Mouse (Mus musculus) liver, embryonic 14.5 days (tissue): ENCODE data around the gene Ccdc149. TPM values are rescaled to one million over a fixed set of nuclear protein-coding genes. Genes with fewer than 3 reads are reported as not detected.

Experiments used
- ATAC-seq: fragments of 200-750 bp; cut with Nextera tagmentation; 2 replicates; pipeline ENCODE4 v1.8.0; 2017; ENCODE audit warnings: moderate number of reproducible peaks, mild to moderate bottlenecking, moderate library complexity; ENCODE audit not compliant: insufficient read depth
- DNase-seq, 3 experiments: peaks; one replicate each; pipeline ENCODE4 v3.0.0-alpha.2; 2012 to 2013; ENCODE audit warnings: low read depth in 3 of 3, low spot score in 3 of 3
- H3K27ac ChIP-seq: fragments of 300-500 bp; sonication (generic); 2 replicates; pipeline ENCODE4 v1.5.1; 2014; ENCODE audit warnings: moderate library complexity, mild to moderate bottlenecking, control low read depth, inconsistent platforms
- H3K27me3 ChIP-seq: fragments of 300-500 bp; sonication (generic); 2 replicates; pipeline ENCODE4 v1.6.1; 2014; ENCODE audit warnings: mild to moderate bottlenecking, low read length, moderate library complexity; ENCODE audit not compliant: control insufficient read depth, insufficient read depth
- H3K36me3 ChIP-seq: fragments of 300-500 bp; sonication (generic); replicated peaks from 2 replicates; pipeline ENCODE4 v1.6.1; 2014; ENCODE audit warnings: low read depth; ENCODE audit not compliant: control insufficient read depth, insufficient read depth
- H3K4me1 ChIP-seq, 2 experiments: fragments of 200-500 bp in 1 of 2; fragments of 300-500 bp in 1 of 2; sonication (generic) in 1 of 2; replicated peaks; 2 replicates each; pipeline ENCODE4 v1.6.1; 2012 to 2014; ENCODE audit warnings: antibody characterized with exemption in 1 of 2, inconsistent platforms in 1 of 2, low read length in 1 of 2; ENCODE audit not compliant: control insufficient read depth in 2 of 2, insufficient read depth in 2 of 2
- H3K4me2 ChIP-seq: fragments of 300-500 bp; sonication (generic); 2 replicates; pipeline ENCODE4 v1.6.1; 2014; ENCODE audit warnings: low read depth, mild to moderate bottlenecking, control low read depth, moderate library complexity
- H3K4me3 ChIP-seq, 2 experiments: fragments of 200-500 bp in 1 of 2; fragments of 300-500 bp in 1 of 2; sonication (generic) in 1 of 2; 2 replicates each; pipeline ENCODE4 v1.5.1; 2012 to 2014; ENCODE audit warnings: low read depth in 2 of 2, low read length in 2 of 2, mild to moderate bottlenecking in 2 of 2, control low read depth in 1 of 2, inconsistent platforms in 1 of 2, moderate library complexity in 1 of 2; ENCODE audit not compliant: insufficient read depth in 1 of 2
- H3K9ac ChIP-seq: fragments of 300-500 bp; sonication (generic); replicated peaks from 2 replicates; pipeline ENCODE4 v1.6.1; 2014; ENCODE audit warnings: mild to moderate bottlenecking, control low read depth, moderate library complexity
- H3K9me3 ChIP-seq: fragments of 300-500 bp; sonication (generic); 2 replicates; pipeline ENCODE4 v1.6.1; 2016; ENCODE audit warnings: low read length, mixed read lengths; ENCODE audit not compliant: control insufficient read depth
- CTCF ChIP-seq: IDR thresholded peaks from 2 replicates; pipeline ENCODE4 v1.5.1; 2016; ENCODE audit warnings: antibody characterized with exemption, low read depth, control low read depth
- EP300 ChIP-seq: IDR thresholded peaks from 2 replicates; pipeline ENCODE4 v1.6.1; 2016; ENCODE audit warnings: antibody characterized with exemption, low read depth
- WGBS: fragments of 180-500 bp; shearing (Covaris S2); extraction: QIAGEN DNeasy Blood & Tissue Kit; methylation state at CpG from one replicate; pipeline ENCODE4 v1.1.7; 2014; ENCODE audit not compliant: insufficient replicate concordance; 5-methylcytosine and 5-hydroxymethylcytosine counted together
- polyA plus RNA-seq, 2 experiments: library from polyadenylated mRNA; depleted of rRNA in 1 of 2; stranded (reverse) in 1 of 2; unstranded in 1 of 2; fragments of >200 nt; fragmentation: Nextera tagmentation in 1 of 2; extraction: Ambion mirVana in 1 of 2; gene quantifications; 2 replicates each; pipeline versions ENCODE4 v1.2.1 to v1.2.3; 2012 to 2014

The Ccdc149 gene
- polyA plus RNA-seq, 2 experiments: 0.33 to 0.76 TPM

DNA sequence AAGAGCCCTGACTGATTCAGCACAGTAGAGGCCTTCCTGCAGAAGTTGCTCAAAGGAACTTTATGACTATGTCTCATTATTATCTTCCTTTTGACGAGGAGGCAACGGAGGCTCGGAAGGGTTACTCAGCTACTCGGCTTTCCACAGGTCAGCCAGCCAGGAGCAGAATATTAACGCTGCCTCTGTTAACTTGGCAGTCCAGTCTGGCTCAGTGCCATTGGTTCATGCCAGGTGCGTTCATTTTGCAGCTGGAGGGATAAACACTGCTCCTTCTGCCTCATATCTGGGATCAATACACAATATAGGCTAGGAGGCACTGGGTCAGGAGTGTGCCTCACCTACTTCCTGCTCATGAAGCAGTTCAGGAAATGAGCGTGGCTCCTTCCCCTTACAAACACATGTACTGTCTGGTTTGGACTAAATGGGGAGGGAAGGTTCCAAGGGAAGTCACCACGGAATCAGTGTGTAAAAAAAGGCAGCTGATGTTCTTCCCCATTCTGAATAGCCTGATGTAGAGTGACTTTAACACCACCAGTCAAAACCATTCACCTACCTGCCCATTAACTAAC lies 40.0 kb downstream of the Ccdc149 start:
- Histone ChIP-seq H3K4me3 (no peak overlapping the region), H3K9me3 (no peaks in the 10 kb centered on the region), H3K27me3 (no peaks in the 10 kb centered on the region), H3K4me2 (no peak overlapping the region), H3K9ac (no peak overlapping the region), H3K27ac (no peak overlapping the region), H3K36me3 (no peaks in the 10 kb centered on the region), H3K4me1 (no peaks in the 10 kb centered on the region)
- DNase-seq (no peak), ATAC-seq (no peak)
- WGBS: 49% methylated on average over 8 of the region's 8 CpGs
- TF ChIP-seq CTCF: no peak
- no peak for TF ChIP-seq EP300

GRCm38 (mm10) chr5:52429731-52430480 lies 41.4 kb downstream of the Ccdc149 start:
- Histone ChIP-seq H3K4me2 (no peak overlapping the region), H3K9ac (no peak overlapping the region), H3K27me3 (no peaks in the 10 kb centered on the region), H3K27ac (no peak overlapping the region), H3K4me3 (no peak overlapping the region), H3K36me3 (no peaks in the 10 kb centered on the region), H3K9me3 (no peaks in the 10 kb centered on the region), H3K4me1 (no peaks in the 10 kb centered on the region)
- DNase-seq (no peak), ATAC-seq (no peak)
- 71% methylated on average over 14 of the region's 14 CpGs for WGBS
- no peak for TF ChIP-seq CTCF
- no peak for TF ChIP-seq EP300

GRCm38 (mm10) chr5:52428613-52429012 lies 42.7 kb downstream of the Ccdc149 start:
- Histone ChIP-seq H3K27ac (no peak overlapping the region), H3K36me3 (no peaks in the 10 kb centered on the region), H3K4me1 (no peaks in the 10 kb centered on the region), H3K9me3 (no peaks in the 10 kb centered on the region), H3K27me3 (no peaks in the 10 kb centered on the region), H3K4me2 (no peak overlapping the region), H3K4me3 (no peak overlapping the region), H3K9ac (no peak overlapping the region)
- WGBS: 50% methylated on average over 4 of the region's 4 CpGs
- DNase-seq (no peak), ATAC-seq (no peak)
- no peak for TF ChIP-seq CTCF
- TF ChIP-seq EP300: no peak

GRCm38 (mm10) chr5:52425819-52426218 lies 45.5 kb downstream of the Ccdc149 start:
- H3K27me3 ChIP-seq: no peaks in the 10 kb centered on the region
- H3K27ac ChIP-seq: no peak overlapping the region
- WGBS: 63% methylated on average over 9 of the region's 9 CpGs
- no peak overlapping the region for H3K9ac ChIP-seq
- H3K4me2 ChIP-seq: no peak overlapping the region
- H3K36me3 ChIP-seq: no peaks in the 10 kb centered on the region
- no peak for DNase-seq
- no peaks in the 10 kb centered on the region for H3K4me1 ChIP-seq
- H3K4me3 ChIP-seq: no peak overlapping the region
- TF ChIP-seq EP300 (no peak), CTCF (no peak)
- no peaks in the 10 kb centered on the region for H3K9me3 ChIP-seq
- no peak for ATAC-seq

GRCm38 (mm10) chr5:52423893-52424292 lies 47.4 kb downstream of the Ccdc149 start:
- no peak overlapping the region for H3K9ac ChIP-seq
- no peaks in the 10 kb centered on the region for H3K4me1 ChIP-seq
- no peak overlapping the region for H3K4me2 ChIP-seq
- no peak for TF ChIP-seq EP300
- no peak for TF ChIP-seq CTCF
- DNase-seq: no peak
- no peaks in the 10 kb centered on the region for H3K27me3 ChIP-seq
- no peak overlapping the region for H3K4me3 ChIP-seq
- no peak overlapping the region for H3K27ac ChIP-seq
- no peaks in the 10 kb centered on the region for H3K36me3 ChIP-seq
- no peak for ATAC-seq
- 15% methylated on average over 3 of the region's 3 CpGs for WGBS
- H3K9me3 ChIP-seq: no peaks in the 10 kb centered on the region
